Mouse (Mus musculus) urinary bladder, postnatal 36 days (tissue): Measurements from ENCODE around the gene Gm10226.
"Not testable (repeated sequence)": the region's sequence is repeated elsewhere in the genome, so short reads cannot be mapped to it uniquely, and the experiment has no call there.

ENCODE experiments used
- DNase-seq, 2 experiments: peaks; one replicate each; pipeline ENCODE4 v3.0.0; 2022; ENCODE audit warnings: low spot score in 2 of 2, mixed read lengths in 1 of 2

Gene Gm10226

DNA sequence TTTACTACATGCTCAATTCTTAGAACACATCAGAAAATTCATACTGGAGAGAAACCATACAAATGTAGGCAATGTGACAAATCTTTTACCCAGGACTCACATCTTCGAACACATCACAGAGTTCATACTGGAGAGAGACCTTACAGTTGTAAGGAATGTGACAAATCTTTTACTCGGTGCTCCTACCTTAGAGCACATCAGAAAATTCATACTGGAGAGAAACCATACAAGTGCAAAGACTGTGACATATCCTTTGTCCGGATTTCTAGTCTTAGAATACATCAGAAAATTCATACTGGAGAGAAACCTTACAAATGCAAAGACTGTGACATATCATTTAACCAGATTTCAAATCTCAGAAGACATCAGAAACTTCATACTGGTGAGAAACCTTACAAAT lies at the start of gene Gm10226:
TSS of gene Gm10226 (plus strand) at position 301 of the 400 bp plus-strand sequence.
- DNase-seq = no peak

DNA sequence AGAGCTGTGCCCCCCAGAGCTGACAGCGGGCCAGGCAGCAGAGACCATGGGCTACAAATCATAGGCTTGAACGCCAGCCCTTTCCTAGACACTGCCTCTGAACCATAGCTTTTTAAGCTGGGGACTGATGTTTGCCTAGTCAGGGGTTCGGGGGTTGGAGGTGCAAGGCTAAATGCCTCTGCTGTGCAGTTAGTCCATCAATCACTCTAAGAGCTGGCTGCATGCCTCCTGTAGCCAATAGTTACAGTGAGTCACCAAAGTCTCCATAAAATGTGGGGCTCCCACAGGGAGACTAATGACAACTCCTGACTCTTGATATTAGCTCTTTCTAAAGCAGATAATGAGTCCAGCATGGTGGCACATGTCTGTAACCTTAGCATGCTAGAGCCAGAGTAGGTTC lies 42.9 kb upstream of the Gm10226 start:
- no peak for DNase-seq

DNA sequence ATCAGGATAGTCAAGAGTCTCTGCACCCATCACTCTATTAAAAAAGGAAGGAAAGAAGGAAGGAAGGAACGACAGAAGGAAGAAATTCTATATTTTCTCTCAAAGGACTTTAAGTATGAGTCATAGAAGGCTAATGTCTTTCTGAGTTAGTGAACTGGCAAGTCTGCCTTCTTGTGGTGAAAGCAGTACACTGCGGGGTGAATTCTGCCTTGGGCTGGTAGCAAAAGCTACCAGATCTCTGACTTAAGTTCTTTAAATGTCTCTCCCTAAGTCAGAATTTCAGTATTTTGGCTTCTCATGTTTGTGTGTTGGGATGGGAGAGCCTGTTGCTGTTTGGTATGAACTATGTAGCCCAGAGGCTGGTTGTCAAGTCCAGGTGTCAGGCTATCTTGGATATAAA lies 41.7 kb upstream of the Gm10226 start:
- peak in 1 of 2 experiments; percentile 7 for DNase-seq

DNA sequence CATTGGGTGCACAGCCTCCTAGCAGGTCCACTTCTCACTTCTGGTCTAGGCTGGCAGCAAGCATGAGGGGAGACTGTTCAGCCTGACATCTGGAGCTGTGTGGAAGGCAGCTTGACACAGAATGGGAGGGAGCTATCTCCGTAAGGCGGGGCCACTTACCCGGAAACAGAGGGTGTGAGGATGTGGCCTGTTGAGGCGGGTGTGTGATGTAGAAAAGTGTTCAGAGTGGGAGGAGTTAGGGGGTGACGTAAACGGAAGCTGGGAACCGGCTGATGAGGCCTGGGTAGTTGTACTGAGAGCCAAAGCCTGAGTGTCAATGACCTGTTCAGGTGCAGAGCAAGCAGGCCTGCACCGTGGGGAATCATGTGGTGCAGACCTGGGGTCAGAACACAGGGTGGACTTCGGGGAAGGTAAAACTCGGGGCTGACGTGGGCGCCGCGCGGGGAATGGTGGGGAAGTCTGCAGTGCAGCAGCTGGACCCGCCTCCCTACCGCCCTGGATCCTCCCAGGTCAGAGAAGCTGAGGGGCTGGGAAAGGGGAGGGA lies 41.2 kb upstream of the Gm10226 start, which contains the start of gene Zfp983:
TSS of gene Zfp983 (plus strand) at position 261 of the 544 bp plus-strand sequence.
- DNase-seq = peak; percentile 62 to 78

DNA sequence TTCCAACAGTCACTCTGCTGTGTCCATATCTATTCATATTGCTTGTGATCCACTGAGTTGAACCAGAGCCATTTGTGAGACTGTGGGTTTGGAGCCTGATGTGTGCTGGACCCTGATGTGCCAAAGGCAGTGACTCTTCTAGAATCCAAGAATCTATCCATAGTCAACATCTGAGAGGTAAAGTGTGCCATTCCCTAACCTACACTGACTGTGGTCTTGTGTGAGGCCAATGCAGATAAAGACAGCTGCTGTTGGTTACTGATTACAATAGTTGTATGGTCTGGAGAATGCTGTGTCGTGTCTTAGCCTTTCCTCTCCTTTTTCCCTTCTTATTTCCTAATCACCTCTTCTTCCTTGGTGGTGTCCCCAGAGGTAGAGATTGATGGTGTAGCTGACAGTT lies 12.8 kb upstream of the Gm10226 start:
- DNase-seq = not testable (repeated sequence)

DNA sequence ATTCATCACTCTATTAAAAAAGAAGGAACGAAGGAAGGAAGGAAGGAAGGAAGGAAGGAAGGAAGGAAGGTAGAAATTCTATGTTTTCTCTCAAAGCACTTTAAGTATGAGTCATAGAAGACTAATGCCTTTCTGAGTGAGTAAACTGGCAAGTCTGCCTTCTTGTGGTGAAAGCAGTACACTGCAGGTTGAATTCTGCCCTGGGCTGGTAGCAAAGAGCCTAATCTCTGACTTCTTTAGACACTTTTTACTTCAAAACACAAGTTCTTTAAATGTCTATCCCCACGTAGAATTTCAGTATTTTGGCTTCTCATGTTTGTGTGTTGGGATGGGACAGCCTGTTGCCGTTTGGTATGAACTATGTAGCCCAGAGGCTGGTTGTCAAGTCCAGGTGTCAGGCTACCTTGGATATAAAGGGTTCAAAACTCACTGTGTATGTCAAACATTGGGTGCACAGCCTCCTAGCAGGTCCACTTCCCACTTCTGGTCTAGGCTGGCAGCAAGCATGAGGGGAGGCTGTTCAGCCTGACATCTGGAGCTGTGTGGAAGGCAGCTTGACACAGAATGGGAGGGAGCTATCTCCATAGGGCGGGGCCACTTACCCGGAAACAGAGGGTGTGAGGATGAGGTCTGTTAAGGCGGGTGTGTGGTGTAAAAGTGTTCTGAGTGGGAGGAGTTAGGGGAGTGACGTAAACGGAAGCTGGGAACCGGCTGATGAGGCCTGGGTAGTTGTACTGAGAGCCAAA lies 12.2 kb upstream of the Gm10226 start:
- peak; percentile 78 to 87 for DNase-seq

DNA sequence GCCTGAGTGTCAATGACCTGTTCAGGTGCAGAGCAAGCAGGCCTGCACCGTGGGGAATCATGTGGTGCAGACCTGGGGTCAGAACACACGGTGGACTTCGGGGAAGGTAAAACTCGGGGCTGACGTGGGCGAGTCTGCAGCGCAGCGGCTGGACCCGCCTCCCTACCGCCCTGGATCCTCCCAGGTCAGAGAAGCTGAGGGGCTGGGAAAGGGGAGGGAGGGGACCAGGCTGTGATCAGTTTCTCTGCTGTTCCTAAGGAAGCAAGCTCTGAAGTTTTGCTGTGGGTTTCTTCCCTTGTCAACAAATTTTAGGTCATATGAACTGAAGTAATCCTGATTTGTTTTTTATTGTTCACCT lies 11.7 kb upstream of the Gm10226 start:
- not testable (repeated sequence) for DNase-seq

DNA sequence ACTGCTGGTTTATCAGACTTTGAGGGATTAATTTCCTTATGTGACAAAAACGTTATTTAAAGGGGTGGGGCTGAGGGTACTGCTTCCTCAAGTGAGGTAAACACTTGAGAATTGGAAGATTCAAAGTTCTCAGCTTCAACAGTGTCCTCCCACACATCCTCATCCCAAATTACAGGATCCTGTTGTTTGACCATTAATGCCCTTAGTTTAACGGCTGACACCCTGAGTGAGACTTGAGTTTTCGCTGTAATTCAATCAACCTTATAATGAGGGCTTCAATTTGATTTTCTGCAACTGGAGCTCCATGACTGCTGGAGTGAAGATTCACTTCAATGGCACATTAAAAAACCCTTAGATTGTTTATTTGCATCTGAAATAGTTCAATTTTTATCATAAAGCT lies 1.7 kb downstream of the Gm10226 start:
- DNase-seq = no peak

DNA sequence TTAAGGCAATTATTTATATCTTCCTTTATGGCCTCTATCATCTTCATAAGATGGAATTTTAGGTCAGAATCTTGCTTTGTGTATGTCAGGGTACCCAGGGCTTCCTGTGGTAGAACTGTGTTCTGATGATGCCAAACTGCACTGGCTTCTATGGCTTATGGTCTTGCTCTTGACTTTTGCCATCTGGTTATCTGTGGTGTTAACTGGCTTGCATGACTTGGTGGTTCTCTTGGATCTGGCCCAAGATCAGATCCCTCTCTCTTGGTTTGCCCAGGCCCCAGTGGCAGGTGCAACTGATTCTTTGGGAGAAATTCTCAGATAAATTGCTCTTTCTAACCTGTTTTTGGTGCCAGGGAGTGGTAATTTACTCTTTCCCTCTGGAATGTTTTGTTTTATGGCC lies 4.4 kb downstream of the Gm10226 start:
- DNase-seq = no peak

DNA sequence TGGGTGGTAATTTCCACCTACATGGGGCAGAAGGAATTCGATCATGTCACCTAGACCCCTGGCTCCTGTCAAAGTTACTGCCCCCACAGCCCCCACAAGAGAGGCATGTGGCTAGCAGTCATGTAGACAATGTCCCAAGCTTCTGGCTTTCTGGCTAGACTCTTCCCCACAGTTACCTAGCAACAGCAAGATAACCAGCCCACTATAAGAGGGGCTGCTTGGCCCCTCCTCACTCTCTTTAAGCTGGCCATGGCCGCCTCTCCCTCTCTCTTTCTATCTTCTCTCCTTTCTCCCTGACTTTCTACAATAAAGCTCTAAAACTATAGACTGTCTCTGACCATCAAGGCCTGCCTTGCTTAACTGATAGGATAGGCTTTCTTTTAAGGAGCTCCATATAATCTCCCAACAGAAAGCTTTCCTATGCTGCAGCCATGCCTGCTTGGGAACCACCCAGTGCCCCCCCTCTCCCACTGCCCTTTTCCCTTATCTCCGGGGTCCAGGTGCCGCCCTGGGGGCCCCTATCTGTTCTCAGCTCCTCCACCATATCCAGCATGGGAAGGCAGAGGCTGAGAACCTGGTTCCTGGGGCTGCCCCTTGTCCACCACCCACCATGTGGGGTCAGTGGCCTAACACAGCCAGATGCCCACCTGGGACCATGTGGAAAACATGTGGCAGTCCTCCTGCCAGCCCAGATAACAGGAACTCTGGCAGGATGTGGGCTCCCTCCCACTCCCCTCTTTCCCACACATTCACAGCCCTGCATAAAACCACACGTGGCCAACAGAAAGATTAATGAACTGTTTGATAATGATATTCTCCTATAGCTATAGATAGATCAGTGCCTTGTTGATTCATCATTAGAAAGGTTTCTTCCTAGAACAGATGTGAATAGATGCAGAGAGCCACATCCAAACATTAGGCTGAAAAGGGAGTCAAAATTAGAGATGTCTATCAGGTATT lies 10.9 kb downstream of the Gm10226 start:
- no peak for DNase-seq

DNA sequence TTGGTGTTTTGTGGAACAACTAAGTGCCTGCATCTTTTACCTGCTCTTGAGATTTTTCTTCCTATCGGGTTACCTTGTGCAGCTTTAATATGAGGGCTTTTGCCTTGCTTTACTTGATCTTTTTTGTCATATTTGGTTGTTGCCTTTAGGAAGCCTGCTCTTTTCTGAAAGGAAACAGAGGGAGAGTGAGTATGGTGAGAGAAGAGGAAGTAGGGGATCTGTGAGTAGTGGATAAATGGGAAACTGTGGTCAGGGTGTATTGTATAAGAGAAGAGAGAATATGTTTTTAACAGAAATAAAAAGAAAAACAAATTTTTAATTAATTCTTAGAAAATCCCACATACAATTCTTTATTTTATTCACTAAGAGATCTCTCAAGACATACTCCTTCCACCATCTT lies 11.8 kb downstream of the Gm10226 start:
- no peak for DNase-seq

DNA sequence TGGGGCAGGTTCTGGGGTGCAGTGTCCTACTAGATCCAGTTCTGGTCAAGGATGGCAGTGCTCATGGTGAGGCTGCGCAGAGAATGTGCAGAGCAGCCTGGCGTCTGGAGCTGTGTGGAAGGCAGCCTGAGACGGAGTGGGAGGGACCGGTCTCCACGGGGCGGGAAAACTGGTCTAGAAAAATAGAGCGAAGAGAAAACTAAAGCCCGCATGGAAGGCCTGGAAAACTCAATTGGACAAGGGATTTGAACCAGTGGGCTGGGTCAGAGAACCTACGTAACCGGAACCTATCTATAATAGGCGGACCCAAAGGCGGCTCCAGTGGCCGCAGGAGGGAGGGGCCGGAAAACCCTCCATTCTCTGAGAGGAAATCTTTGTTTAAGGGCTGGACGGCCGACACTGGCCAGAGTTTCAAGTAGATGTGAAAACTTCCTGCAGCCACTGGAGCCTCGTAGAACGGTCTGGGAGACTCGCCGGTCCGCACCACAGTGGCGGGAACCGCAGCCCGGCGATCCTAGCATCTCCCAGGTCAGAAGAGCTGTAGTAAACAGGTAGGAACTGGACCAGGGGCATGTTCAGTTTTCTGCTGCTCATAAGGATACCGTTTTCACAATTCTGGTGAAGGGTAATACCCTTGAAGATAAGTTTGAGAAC lies 15.8 kb downstream of the Gm10226 start, which contains the start of gene Zfp760:
TSS of gene Zfp760 (plus strand) at position 399 of the 654 bp plus-strand sequence.
- DNase-seq = peak; percentile 75 to 86

DNA sequence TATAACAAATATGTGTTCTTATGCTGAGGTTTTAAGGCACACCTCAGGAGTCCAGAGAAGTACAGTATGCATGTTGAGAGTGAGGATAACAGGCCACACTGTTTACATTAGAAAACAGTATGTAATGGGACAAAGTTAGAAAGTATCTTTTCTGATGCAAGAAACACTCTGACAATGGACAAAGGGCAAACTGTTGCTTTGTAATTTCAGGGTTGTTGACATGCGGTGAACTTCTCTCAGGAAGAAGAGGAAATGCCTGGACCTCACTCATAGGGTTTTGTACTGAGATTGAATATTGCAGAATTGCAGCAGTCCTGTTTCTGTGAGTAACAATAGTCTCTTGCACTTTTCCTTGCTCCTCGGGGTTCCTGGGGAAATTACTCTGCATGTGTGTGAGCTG lies 16.7 kb downstream of the Gm10226 start:
- no peak for DNase-seq

DNA sequence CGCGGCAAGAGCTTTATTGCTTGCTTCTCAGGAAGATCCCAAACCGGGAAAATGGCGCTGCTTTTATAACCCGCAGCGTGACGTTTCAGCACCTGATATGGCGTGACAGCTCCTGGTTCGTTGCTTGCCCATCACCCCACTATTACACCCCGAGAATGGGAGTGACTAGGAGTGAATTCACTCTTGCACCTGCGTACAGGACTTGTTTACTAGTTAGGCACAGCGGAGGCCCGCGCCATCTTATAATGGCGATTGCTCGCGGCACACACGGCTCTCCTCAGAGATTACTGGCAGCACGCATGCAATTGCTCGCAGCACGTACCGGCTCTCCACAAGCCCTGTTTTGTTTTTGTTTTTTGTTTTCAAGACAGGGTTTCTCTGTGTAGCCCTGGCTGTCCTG lies 38.8 kb downstream of the Gm10226 start, which contains the start of gene Zfp229:
TSS of gene Zfp229 (plus strand) at position 301 of the 400 bp plus-strand sequence.
- not testable (repeated sequence) for DNase-seq

DNA sequence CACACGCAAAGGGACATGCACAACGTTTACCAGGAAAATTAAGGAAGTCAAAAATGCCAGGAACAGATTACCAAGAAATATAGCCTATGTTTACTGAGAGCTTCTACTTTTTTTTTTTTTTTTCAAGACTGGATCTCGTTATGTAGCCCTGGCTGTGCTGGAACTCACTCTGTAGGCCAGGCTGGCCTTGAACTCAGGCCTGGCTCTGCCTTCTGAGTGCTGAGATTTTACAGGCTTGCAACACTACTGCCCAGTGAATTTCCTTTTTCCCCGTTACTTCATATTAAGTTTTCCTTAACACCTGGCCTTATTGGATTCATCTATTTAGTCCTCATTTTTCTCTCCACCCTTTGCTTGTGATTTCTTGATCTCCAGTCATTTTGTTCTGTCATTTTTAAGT lies 41.4 kb downstream of the Gm10226 start:
- no peak for DNase-seq

DNA sequence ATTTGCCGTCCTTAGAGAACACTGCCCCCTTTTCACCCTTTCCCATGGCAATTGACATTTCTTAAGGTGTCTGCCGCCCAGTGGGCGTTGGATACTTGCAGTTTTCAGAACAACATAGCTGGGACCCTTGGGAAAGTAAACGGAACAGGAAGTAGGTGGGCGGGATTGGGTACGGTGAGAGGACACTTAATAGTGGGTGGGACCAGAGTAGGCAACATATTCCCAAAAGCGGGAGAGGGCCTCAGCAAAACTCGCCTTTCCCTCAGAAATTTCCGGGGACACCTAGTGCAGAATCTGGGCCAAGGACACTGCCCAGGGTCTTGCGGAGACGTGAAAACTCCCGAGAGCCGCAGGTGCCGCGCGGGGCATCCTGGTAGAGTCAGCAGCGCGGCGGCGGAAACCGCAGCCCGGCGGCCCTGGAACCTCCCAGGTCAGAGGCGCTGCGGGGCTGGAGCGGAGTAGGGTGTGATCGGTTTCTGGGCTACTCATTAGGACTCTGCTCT lies 41.9 kb downstream of the Gm10226 start:
- DNase-seq = peak; percentile 72 to 73
